Mouse (Mus musculus) stomach, adult 2 months (tissue): ENCODE results near the gene Celsr1. TPM values are rescaled to one million over a fixed set of nuclear protein-coding genes. Genes with fewer than 3 reads are reported as not detected.

Experiments used
- polyA plus RNA-seq: library from polyadenylated mRNA; depleted of rRNA; stranded (reverse); fragments of >200 nt; gene quantifications from 2 replicates; pipeline ENCODE4 v1.2.3, GENCODE M21; 2012; rRNA removed

Celsr1 gene
- polyA plus RNA-seq = 8.3 and 10.3 TPM in 2 replicates

DNA sequence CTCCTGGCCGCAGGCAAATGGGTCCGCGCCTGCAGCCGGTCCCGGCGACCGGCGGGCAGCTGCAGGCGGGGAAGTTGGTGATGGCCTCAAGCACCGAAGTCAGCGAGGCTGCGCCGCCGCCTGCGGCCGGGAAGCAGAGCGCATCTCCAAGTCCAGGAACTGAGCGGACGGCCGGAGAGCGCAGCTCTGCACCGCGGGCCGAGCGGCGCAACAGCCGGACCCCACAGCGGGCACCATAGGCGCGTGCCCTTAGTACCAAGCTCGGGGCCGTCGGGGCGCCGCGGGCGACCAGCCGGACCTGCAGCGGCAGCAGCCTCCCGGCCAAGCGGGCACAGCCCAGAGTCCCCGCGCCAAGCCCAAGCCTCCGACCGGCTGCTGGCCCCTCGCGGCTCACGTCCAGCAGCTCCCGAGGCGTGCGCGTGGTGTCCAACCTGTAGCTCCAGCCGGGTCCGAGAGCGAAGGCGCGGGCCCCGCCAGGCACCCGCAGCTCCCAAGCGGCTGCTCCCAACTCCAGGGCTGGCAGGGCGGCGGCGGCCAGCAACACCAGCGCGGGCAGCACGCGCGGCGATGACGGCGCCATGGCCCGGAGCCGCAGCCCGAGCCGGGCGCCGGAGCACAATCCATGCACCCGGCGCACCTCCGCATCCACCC lies at the start of gene Celsr1:
Gene Celsr1, minus strand, starts transcription at position 587 of the 651 bp plus-strand sequence.

GRCm38 (mm10) chr15:86057413-86057812 lies 23.8 kb upstream of the Celsr1 start, which contains the start of gene Gramd4:
Gene Gramd4 (plus strand): TSS chr15:86057695.

DNA sequence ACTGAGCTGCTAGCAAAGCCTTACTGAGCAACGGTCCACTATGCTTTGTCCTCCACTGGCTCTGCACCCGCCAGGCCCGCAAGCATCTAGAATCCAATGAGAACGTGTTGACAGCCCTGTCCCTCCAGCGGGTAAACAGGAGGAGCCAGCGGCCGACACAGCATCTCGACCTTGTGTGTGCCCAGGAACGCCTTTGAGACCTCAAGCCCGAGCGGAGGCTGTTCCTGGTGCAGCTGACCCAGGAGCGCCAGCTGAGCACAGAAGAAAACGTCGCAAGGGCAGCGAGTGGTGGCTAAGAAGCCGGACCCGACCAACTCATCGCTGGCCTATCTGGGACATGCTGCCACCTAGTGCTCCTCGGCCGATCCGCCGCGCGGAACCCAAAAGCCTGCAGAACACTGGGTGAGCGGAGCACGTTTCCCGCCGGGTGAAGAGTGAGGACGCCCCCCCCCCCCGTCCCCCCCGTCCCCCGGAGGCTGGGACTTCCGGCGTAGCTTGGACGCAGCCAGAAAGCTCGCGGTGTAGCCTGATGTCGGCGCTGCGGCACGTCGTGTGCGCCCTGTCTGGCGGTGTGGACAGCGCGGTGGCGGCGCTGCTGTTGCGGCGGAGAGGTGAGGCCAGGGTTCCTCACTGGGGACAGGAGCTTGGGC lies 154.6 kb downstream of the Celsr1 start, which contains the start of gene Trmu:
Gene Trmu, plus strand, starts transcription at position 465 of the 650 bp plus-strand sequence.

GRCm38 (mm10) chr15:85859490-85860031 lies 174.0 kb downstream of the Celsr1 start, which contains the start of gene Gtse1:
Gene Gtse1 (plus strand): TSS chr15:85859745.

Other genes starting within 250 kb of the Celsr1 start
- 27.8 and 29.9 TPM in 2 replicates for gene Cdpf1, start 222.1 kb downstream of the Celsr1 start, polyA plus RNA-seq
- 0.06 and 0.11 TPM in 2 replicates for gene Pkdrej, start 212.0 kb downstream of the Celsr1 start, polyA plus RNA-seq
- gene Ttc38, start 201.5 kb downstream of the Celsr1 start, polyA plus RNA-seq = 4.9 and 5.9 TPM in 2 replicates
- gene Gtse1, start 174.0 kb downstream of the Celsr1 start, polyA plus RNA-seq = 4.3 and 5.2 TPM in 2 replicates
- 8.7 and 9.4 TPM in 2 replicates for gene Trmu, start 154.5 kb downstream of the Celsr1 start, polyA plus RNA-seq
- gene Gramd4, start 23.9 kb upstream of the Celsr1 start, polyA plus RNA-seq = 21.1 and 28.4 TPM in 2 replicates
- gene Cerk, start 152.4 kb upstream of the Celsr1 start, polyA plus RNA-seq = 9.8 and 11.5 TPM in 2 replicates
- gene Tbc1d22a, start 180.7 kb upstream of the Celsr1 start, polyA plus RNA-seq = 13.1 and 13.7 TPM in 2 replicates